Mouse (Mus musculus) intestine, postnatal 0 days (tissue): ENCODE results near the gene Clic6. TPM values are rescaled to one million over a fixed set of nuclear protein-coding genes. Genes with fewer than 3 reads are reported as not detected.

Experiments used
- ATAC-seq: fragments of 200-750 bp; cut with Nextera tagmentation; 2 replicates; pipeline ENCODE4 v1.8.0; 2017; ENCODE audit warnings: mild to moderate bottlenecking, moderate TSS enrichment, moderate library complexity
- H3K27ac ChIP-seq: fragments of 300-500 bp; sonication (generic); 2 replicates; pipeline ENCODE4 v1.5.1; 2014; ENCODE audit warnings: mild to moderate bottlenecking, low read depth, low read length, moderate library complexity
- H3K27me3 ChIP-seq: fragments of 300-500 bp; sonication (generic); replicated peaks from 2 replicates; pipeline ENCODE4 v1.6.1; 2014; ENCODE audit warnings: low read length, mixed read lengths; ENCODE audit not compliant: control insufficient read depth, insufficient read depth
- H3K36me3 ChIP-seq: fragments of 300-500 bp; sonication (generic); 2 replicates; pipeline ENCODE4 v1.6.1; 2014; ENCODE audit warnings: mild to moderate bottlenecking, moderate library complexity; ENCODE audit not compliant: control insufficient read depth, insufficient read depth
- H3K4me1 ChIP-seq: fragments of 300-500 bp; sonication (generic); replicated peaks from 2 replicates; pipeline ENCODE4 v1.6.1; 2014; ENCODE audit warnings: antibody characterized with exemption, low read length, mixed read lengths; ENCODE audit not compliant: control insufficient read depth, insufficient read depth
- H3K4me2 ChIP-seq: fragments of 300-500 bp; sonication (generic); replicated peaks from 2 replicates; pipeline ENCODE4 v1.6.1; 2014; ENCODE audit warnings: low read depth, mild to moderate bottlenecking, moderate library complexity
- H3K4me3 ChIP-seq: fragments of 300-500 bp; sonication (generic); 2 replicates; pipeline ENCODE4 v1.5.1; 2014; ENCODE audit warnings: low read depth, low read length
- H3K9ac ChIP-seq: fragments of 300-500 bp; sonication (generic); 2 replicates; pipeline ENCODE4 v1.6.1; 2014; ENCODE audit warnings: mild to moderate bottlenecking, low read depth, low read length
- H3K9me3 ChIP-seq: fragments of 300-500 bp; sonication (generic); 2 replicates; pipeline ENCODE4 v1.6.1; 2016; ENCODE audit warnings: mixed run types; ENCODE audit not compliant: control insufficient read depth
- CTCF ChIP-seq: sonication (generic); IDR thresholded peaks from 2 replicates; pipeline ENCODE4 v1.5.1; 2016; ENCODE audit warnings: low read depth, mild to moderate bottlenecking, control low read depth, antibody characterized with exemption, moderate library complexity
- WGBS: fragments of 180-500 bp; shearing (Covaris S2); extraction: QIAGEN DNeasy Blood & Tissue Kit; methylation state at CpG from one replicate; pipeline ENCODE4 v1.1.7; 2014; 5-methylcytosine and 5-hydroxymethylcytosine counted together
- polyA plus RNA-seq: library from polyadenylated mRNA; unstranded; fragments of >200 nt; fragmentation: Nextera tagmentation; extraction: Ambion mirVana; gene quantifications from 2 replicates; pipeline ENCODE4 v1.2.1, GENCODE M21; 2015

Clic6 gene
- polyA plus RNA-seq, 1 experiment from 2014 or later = 70.7 TPM

DNA sequence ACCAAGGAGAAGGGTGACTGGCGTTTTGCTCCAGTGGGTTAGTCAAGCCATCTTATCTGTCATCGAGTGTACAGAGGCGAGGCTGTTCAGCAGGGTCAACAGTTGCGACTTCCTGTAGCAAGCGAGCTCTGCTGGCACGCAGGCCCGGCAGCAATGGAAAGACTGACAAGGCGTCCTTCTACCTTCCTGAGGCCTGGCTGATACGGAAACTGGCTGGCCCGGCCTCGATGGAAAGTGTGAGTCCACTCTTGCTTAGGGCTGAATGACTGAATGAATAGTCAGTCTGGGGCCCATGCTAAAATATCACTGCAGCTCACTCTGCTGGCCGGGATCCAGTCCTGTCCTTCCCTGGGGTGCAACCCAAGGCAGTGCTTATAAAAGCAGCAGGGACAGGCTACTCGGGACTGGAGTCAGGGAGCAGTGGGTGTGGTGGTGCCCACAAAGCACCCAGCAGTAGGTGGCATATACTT, 41.9 kb upstream of the Clic6 start:
- Histone ChIP-seq H3K4me3 (no peak overlapping the region), H3K9me3 (no peaks in the 10 kb centered on the region), H3K36me3 (no peaks in the 10 kb centered on the region; the same call in 1 of the 2 replicates), H3K4me2 (no peak overlapping the region), H3K9ac (no peak overlapping the region), H3K4me1 (0 out of 2 replicates have a peak, but pooled peaks cover 3% of the 10 kb centered on the region), H3K27me3 (no peaks in the 10 kb centered on the region), H3K27ac (no peak overlapping the region)
- TF ChIP-seq CTCF = peak; percentile 57
- peak; percentile 42 for ATAC-seq
- 32% methylated on average over 13 of the region's 13 CpGs for WGBS

DNA sequence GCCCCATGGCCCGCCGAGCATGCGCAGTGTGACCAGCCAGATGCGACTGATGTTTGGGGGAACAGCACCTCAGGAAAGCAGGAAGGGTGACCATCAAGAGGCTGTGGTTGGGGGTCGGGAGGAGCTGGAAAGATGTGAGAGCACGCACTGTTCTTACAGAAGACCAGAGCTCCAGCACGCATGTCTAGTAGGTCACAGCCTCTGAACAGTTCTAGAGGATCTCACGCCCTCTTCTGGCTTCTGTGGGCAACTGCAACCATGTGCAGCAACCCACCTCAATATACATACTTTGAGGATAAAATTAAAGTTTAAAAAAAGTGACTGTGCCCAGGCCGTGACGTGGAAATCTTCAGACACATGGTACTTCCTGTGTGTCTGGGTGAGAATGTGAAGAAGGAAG, 40.2 kb upstream of the Clic6 start:
- 75% methylated on average over 10 of the region's 10 CpGs for WGBS
- H3K4me2 ChIP-seq = no peak overlapping the region
- peak; percentile 80 for TF ChIP-seq CTCF
- H3K9ac ChIP-seq = no peak overlapping the region
- H3K4me1 ChIP-seq = 0 out of 2 replicates have a peak, but pooled peaks cover 3% of the 10 kb centered on the region
- H3K27ac ChIP-seq = no peak overlapping the region
- no peak overlapping the region for H3K4me3 ChIP-seq
- H3K9me3 ChIP-seq = no peaks in the 10 kb centered on the region
- H3K27me3 ChIP-seq = no peaks in the 10 kb centered on the region
- no peak for ATAC-seq
- no peaks in the 10 kb centered on the region; the same call in 1 of the 2 replicates for H3K36me3 ChIP-seq

DNA sequence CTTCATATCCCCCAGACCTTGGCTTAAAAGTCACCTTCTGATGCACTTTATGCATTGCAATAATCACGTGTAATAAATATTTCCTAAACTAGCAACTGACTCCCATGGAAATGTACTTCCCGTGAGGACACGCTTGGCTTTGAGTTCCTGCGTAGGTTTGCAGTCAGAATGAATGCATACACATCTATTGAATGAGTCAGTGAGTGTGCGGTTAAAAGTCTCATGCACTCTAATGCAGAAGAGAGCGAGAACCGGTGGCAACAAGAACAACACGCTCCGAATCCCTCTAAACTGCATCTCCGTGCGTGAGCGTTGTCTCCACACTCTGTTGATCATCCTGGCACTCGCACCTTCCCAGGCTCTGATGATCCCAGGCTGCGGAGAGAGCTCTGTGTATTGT, 36.5 kb upstream of the Clic6 start:
- no peak for TF ChIP-seq CTCF
- H3K9ac ChIP-seq = no peak overlapping the region
- H3K9me3 ChIP-seq = no peaks in the 10 kb centered on the region
- 94% methylated on average over 14 of the region's 14 CpGs for WGBS
- no peak for ATAC-seq
- no peaks in the 10 kb centered on the region for H3K4me1 ChIP-seq
- no peak overlapping the region for H3K27ac ChIP-seq
- H3K36me3 ChIP-seq = no peaks in the 10 kb centered on the region; the same call in 1 of the 2 replicates
- H3K27me3 ChIP-seq = no peaks in the 10 kb centered on the region
- H3K4me2 ChIP-seq = no peak overlapping the region
- no peak overlapping the region for H3K4me3 ChIP-seq

DNA sequence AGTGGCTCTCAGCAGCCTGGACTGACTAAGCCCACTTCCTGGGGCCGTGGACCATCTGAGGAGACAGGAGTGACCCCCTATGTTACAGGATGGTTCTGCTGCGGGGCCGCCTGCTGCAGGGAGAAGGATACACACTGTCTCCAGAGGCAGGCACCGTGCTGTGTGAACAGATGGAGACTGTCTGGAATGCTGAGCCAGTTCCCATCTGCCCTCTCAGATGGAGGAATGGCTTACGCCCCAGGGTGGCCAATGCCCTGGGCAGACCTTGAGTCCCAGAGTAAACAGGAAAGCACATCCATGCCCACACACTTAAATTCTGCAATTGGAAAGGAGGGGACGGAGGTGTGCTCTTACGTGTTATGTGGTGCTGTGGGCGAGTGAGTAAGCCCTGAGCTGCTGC, 35.2 kb upstream of the Clic6 start:
- Histone ChIP-seq H3K4me3 (no peak overlapping the region), H3K9ac (no peak overlapping the region), H3K27me3 (no peaks in the 10 kb centered on the region), H3K4me1 (no peaks in the 10 kb centered on the region), H3K4me2 (no peak overlapping the region), H3K27ac (no peak overlapping the region), H3K9me3 (no peaks in the 10 kb centered on the region), H3K36me3 (peaks cover 5% of the 10 kb centered on the region; the same call in 1 of the 2 replicates)
- ATAC-seq = no peak
- no peak for TF ChIP-seq CTCF
- WGBS = 88% methylated on average over 8 of the region's 8 CpGs

DNA sequence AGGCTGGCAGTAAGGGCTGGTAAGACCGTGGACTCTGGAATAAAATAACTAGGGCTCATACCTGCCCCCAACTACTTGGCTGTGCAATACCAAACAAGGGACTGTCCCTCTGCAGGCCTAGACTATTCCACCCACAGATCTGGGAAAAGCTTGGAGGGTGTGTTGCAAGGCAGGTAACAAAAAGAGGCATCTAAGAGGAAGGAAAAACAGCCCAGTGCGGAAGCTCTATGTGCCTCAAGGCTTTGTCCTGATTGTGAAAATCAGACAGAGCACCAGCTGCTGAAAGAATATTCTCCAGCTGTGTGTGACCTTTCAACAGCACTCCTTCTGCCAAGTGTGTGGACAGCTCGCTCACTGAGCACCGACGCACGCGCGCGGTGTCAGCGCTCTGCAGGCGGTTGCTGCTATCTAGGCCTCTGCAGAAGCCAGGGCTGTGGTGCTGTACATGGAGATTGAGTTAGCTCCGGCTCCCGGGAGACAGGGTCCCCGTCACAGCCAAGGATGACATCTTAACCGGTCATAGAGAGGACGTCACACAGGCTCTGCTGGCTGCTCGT, 33.9 kb upstream of the Clic6 start:
- H3K4me1 ChIP-seq = no peaks in the 10 kb centered on the region
- no peak for TF ChIP-seq CTCF

DNA sequence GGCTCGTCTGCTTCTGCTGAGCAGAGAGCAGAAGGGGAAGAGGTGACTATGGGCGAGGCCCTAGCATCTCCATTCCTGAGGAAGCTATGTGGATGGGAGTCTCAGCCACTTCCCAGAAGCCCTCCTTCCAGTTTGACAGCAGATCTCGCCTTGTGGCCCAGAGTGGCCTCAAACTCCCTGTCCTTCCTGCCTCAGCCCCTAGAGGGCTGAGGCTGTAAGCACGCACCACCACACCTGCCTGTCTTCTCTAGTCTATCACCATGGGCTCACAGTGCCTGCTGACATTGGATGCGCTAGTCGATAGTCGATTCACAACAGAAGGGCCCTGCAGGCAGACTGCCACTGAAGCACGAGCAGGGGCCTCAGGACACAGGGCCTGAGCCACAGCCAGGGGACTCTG, 32.9 kb upstream of the Clic6 start:
- Histone ChIP-seq H3K27me3 (no peaks in the 10 kb centered on the region), H3K4me2 (no peak overlapping the region), H3K9ac (no peak overlapping the region), H3K27ac (no peak overlapping the region), H3K4me3 (no peak overlapping the region), H3K9me3 (no peaks in the 10 kb centered on the region), H3K4me1 (no peaks in the 10 kb centered on the region), H3K36me3 (peaks cover 5% of the 10 kb centered on the region; the same call in 1 of the 2 replicates)
- peak; percentile 61 for TF ChIP-seq CTCF
- 57% methylated on average over 8 of the region's 8 CpGs for WGBS
- ATAC-seq = no peak

More for the DNA sequence above, 33.9 kb upstream of the Clic6 start:
- no peaks in the 10 kb centered on the region for H3K27me3 ChIP-seq
- peaks cover 5% of the 10 kb centered on the region; the same call in 1 of the 2 replicates for H3K36me3 ChIP-seq
- no peak overlapping the region for H3K4me3 ChIP-seq
- 84% methylated on average over 17 of the region's 17 CpGs for WGBS
- H3K9me3 ChIP-seq = no peaks in the 10 kb centered on the region
- H3K9ac ChIP-seq = no peak overlapping the region
- no peak overlapping the region for H3K27ac ChIP-seq
- H3K4me2 ChIP-seq = no peak overlapping the region
- no peak for ATAC-seq
